Mouse (Mus musculus) stomach, embryonic 16.5 days (tissue): ENCODE results near the gene Stum. TPM values are rescaled to one million over a fixed set of nuclear protein-coding genes. Genes with fewer than 3 reads are reported as not detected.

Experiments used
- ATAC-seq: fragments of 200-750 bp; cut with Nextera tagmentation; 2 replicates; pipeline ENCODE4 v1.8.0; 2017; ENCODE audit warnings: moderate number of reproducible peaks, moderate TSS enrichment; ENCODE audit not compliant: insufficient read depth, low FRiP score
- H3K27ac ChIP-seq: fragments of 300-500 bp; sonication (generic); 2 replicates; pipeline ENCODE4 v1.5.1; 2014; ENCODE audit warnings: low read length
- H3K27me3 ChIP-seq: fragments of 300-500 bp; sonication (generic); 2 replicates; pipeline ENCODE4 v1.6.1; 2014; ENCODE audit warnings: low read length, control low read depth, mixed read lengths; ENCODE audit not compliant: control insufficient read depth, insufficient read depth
- H3K36me3 ChIP-seq: fragments of 300-500 bp; sonication (generic); 2 replicates; pipeline ENCODE4 v1.6.1; 2014; ENCODE audit warnings: low read length; ENCODE audit not compliant: control insufficient read depth, insufficient read depth
- H3K4me1 ChIP-seq: fragments of 300-500 bp; sonication (generic); 2 replicates; pipeline ENCODE4 v1.6.1; 2014; ENCODE audit warnings: low read length, control low read depth, mixed read lengths; ENCODE audit not compliant: control insufficient read depth, insufficient read depth
- H3K4me2 ChIP-seq: fragments of 300-500 bp; sonication (generic); 2 replicates; pipeline ENCODE4 v1.6.1; 2014; ENCODE audit warnings: low read depth, low read length, mixed read lengths
- H3K4me3 ChIP-seq: fragments of 300-500 bp; sonication (generic); replicated peaks from 2 replicates; pipeline ENCODE4 v1.5.1; 2014; ENCODE audit warnings: mild to moderate bottlenecking, low read length
- H3K9ac ChIP-seq: fragments of 300-500 bp; sonication (generic); 2 replicates; pipeline ENCODE4 v1.6.1; 2014; ENCODE audit warnings: low read length
- H3K9me3 ChIP-seq: fragments of 300-500 bp; sonication (generic); replicated peaks from 2 replicates; pipeline ENCODE4 v1.6.1; 2016; ENCODE audit warnings: low read length, control low read depth; ENCODE audit not compliant: control insufficient read depth
- WGBS: fragments of 180-500 bp; shearing (Covaris S2); extraction: QIAGEN DNeasy Blood & Tissue Kit; methylation state at CpG from one replicate; pipeline ENCODE4 v1.1.7; 2014; 5-methylcytosine and 5-hydroxymethylcytosine counted together
- polyA plus RNA-seq: library from polyadenylated mRNA; unstranded; fragments of >200 nt; fragmentation: Nextera tagmentation; extraction: Ambion mirVana; gene quantifications from 2 replicates; pipeline ENCODE4 v1.2.1, GENCODE M21; 2015

Stum gene
- polyA plus RNA-seq, 1 experiment from 2014 or later = 1.5 TPM

DNA sequence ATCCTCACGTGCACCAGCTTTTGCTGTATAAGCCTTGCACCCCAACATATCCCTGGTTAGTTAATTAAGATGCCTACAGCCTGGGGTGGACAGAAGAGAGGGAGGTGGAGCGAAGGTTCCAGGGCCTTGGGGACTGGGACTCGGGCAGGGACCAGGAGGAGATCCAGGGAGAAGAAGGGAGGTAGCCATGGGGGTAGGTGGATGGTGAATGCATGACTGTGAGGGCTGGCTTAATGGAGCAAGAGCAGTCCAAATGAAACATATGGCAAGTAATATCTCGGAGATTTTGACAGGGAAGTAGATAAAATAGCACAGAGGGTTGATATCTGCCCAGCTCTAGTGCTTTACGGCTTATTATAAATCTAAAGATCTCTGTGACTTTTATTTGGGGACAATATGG is 21.6 kb upstream of the Stum start:
- H3K4me3 ChIP-seq = no peak overlapping the region
- no peaks in the 10 kb centered on the region for H3K36me3 ChIP-seq
- no peak overlapping the region for H3K27ac ChIP-seq
- H3K4me1 ChIP-seq = no peaks in the 10 kb centered on the region
- no peak for ATAC-seq
- H3K4me2 ChIP-seq = no peak overlapping the region
- no peaks in the 10 kb centered on the region for H3K27me3 ChIP-seq
- 77% methylated on average over 5 of the region's 5 CpGs for WGBS
- H3K9ac ChIP-seq = no peak overlapping the region
- H3K9me3 ChIP-seq = no peaks in the 10 kb centered on the region

DNA sequence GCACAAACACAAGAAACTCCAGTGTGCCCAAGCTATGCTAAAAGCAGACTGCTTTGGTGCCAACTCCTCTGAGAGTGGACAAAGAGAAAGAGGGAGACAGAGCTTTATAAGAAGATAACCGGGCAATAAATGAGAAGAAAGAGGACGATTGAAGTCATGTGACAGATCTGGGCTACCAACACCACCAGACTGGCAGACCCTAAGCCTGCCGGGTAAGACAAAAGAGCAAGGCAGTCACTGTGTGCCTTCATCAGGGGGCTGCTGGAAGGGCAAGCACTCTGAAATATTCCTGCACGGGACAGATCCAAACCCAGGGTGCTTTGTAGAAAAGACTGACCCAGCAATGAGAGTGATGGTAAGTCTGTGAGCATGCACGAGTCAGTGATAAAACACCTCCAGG is 20.2 kb upstream of the Stum start:
- Histone ChIP-seq H3K9me3 (no peaks in the 10 kb centered on the region), H3K4me2 (no peak overlapping the region), H3K4me3 (no peak overlapping the region), H3K27ac (no peak overlapping the region), H3K4me1 (no peaks in the 10 kb centered on the region), H3K9ac (no peak overlapping the region), H3K27me3 (no peaks in the 10 kb centered on the region), H3K36me3 (no peaks in the 10 kb centered on the region)
- ATAC-seq = no peak
- WGBS = 70% methylated on average over 5 of the region's 5 CpGs

DNA sequence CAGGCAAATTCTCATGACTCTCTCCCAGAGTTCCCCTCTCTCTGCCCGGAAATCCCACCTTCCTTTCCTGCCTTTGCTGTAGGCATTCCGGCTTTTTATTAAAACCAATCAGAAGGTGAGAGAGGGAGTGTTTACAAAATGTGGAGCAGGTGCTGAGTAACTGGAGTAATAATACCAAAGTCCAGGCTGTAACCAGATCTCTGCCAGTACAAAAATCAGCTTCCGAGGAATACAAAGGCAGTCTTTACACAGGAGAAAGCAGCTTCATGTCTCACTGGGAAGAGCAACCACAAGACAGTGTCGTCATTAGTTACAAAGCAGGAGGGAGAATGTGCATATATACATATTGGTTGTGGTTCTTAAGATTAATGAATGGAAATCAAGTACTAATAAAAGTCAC is 19.3 kb upstream of the Stum start:
- no peaks in the 10 kb centered on the region for H3K36me3 ChIP-seq
- 39% methylated on average over 4 of the region's 4 CpGs for WGBS
- no peaks in the 10 kb centered on the region for H3K9me3 ChIP-seq
- ATAC-seq = no peak
- no peak overlapping the region for H3K27ac ChIP-seq
- H3K4me1 ChIP-seq = no peaks in the 10 kb centered on the region
- no peak overlapping the region for H3K9ac ChIP-seq
- no peak overlapping the region for H3K4me2 ChIP-seq
- H3K4me3 ChIP-seq = no peak overlapping the region
- H3K27me3 ChIP-seq = no peaks in the 10 kb centered on the region

DNA sequence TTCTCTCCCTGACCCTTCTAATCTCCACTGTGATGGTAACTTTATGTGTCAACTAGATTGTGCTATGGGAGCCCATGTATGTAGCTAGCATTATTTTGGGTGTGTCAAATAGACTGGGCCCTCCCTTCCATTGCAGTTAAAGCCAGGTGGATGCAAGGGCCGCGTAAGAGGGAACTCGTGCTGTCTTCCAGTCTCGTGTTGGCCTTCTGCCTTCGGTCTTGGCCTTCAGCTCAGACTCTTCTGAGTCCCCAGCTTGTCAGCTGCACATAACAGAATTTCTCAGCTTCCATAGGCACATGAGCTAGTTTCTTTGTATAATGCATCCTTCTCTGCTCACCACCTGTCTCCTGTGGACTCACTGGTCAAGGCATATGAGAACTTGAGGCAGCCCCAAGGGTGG is 17.3 kb upstream of the Stum start:
- Histone ChIP-seq H3K4me3 (no peak overlapping the region), H3K27ac (no peak overlapping the region), H3K9ac (no peak overlapping the region), H3K27me3 (no peaks in the 10 kb centered on the region), H3K4me2 (no peak overlapping the region), H3K36me3 (no peaks in the 10 kb centered on the region), H3K9me3 (no peaks in the 10 kb centered on the region), H3K4me1 (no peaks in the 10 kb centered on the region)
- no peak for ATAC-seq
- 92% methylated on average over 5 of the region's 5 CpGs for WGBS

DNA sequence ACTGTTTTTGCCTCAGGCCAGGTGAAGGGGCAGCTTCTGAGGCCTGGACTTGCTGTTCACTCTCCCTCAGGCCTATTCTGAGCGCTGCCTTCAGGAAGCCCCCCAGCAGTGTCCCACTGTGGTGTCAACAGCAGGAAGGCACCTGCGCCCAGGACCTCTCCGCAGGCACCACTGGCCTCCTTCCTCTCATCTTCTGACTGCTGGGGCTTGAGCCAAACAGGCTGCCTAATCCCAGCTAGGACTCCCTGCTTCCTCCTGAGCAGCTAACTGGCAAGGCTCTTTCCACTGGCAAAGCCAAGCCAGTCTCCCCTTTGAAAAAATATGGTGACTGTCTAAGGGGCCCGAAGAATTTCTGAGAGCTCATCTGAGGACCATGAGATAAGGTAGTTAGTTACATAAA is 16.9 kb upstream of the Stum start:
- Histone ChIP-seq H3K36me3 (no peaks in the 10 kb centered on the region), H3K4me3 (no peak overlapping the region), H3K27ac (no peak overlapping the region), H3K27me3 (no peaks in the 10 kb centered on the region), H3K9ac (no peak overlapping the region), H3K4me1 (no peaks in the 10 kb centered on the region), H3K9me3 (no peaks in the 10 kb centered on the region), H3K4me2 (no peak overlapping the region)
- WGBS = 61% methylated on average over 4 of the region's 4 CpGs
- ATAC-seq = no peak

DNA sequence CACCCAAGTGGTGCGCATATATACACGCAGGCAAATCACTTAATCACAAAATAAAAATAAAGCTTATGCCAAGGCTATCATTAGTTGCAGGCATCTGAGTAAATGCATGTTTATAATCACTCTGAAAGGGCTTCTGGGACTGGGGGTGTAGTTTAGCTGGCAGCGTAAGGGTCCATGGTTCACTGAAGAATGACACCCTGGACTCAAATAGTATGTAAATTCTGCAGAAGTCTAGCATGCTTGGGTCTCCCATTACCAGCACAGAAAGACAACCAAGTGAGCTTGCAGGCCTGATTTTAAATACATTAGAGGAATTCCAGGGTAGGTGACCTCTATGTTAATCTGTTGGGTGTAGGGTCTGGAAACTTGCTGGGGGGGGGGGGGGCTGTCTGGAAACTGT is 16.5 kb upstream of the Stum start:
- Histone ChIP-seq H3K4me3 (no peak overlapping the region), H3K27ac (no peak overlapping the region), H3K27me3 (no peaks in the 10 kb centered on the region), H3K4me2 (no peak overlapping the region), H3K9ac (no peak overlapping the region), H3K4me1 (no peaks in the 10 kb centered on the region), H3K36me3 (no peaks in the 10 kb centered on the region), H3K9me3 (no peaks in the 10 kb centered on the region)
- ATAC-seq = no peak
- WGBS = 83% methylated on average over 3 of the region's 3 CpGs

DNA sequence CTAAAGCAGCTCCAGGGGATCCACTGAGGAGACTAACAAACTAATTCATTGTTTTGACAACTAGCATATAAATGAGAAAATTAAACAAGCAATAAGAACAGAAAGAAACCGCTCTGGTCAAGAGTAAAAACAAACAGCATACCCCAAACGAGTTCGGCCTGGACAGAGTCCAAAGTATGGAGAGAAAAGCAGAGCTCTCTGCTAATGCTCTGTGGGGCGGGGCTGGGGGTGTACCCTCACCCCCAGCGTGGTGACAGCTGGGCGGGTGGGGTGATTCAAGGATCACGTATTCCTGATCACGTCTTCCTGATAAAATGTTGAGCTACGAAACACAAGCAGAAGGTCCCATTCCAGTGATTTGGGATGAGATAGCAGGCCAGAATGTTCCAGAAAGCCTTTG is 9.5 kb upstream of the Stum start:
- H3K9me3 ChIP-seq = no peaks in the 10 kb centered on the region
- ATAC-seq = peak; percentile 47; the same call in 1 of the 2 replicates
- WGBS = 28% methylated on average over 9 of the region's 9 CpGs
- H3K27ac ChIP-seq = no peak overlapping the region
- no peak overlapping the region for H3K4me3 ChIP-seq
- 0 out of 2 replicates have a peak, but pooled peaks cover 9% of the 10 kb centered on the region for H3K4me1 ChIP-seq
- H3K9ac ChIP-seq = no peak overlapping the region
- peak overlapping the region; percentile 11 for H3K4me2 ChIP-seq
- H3K27me3 ChIP-seq = no peaks in the 10 kb centered on the region
- H3K36me3 ChIP-seq = no peaks in the 10 kb centered on the region

DNA sequence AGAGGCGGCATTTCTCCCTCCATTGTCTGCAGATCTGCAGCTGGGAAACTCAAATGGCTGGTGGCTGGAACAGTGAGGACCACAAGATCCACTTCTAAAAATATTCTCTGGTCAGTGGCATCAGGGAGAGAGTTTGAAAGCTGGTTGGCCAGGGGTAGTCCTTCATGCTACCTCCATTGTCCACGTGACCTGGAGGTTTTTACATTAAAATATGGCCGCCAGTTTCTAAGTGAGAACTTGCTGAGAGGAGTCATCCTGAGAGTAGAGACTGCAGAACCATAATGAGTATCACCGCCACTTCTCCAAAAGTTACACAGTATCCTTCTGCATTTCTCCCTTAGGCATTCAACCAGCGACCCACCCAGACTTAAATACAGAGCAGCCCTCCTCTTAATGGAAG is 2.0 kb upstream of the Stum start:
- no peak overlapping the region for H3K27ac ChIP-seq
- H3K4me2 ChIP-seq = no peak overlapping the region
- ATAC-seq = no peak
- H3K27me3 ChIP-seq = peaks cover 30% of the 10 kb centered on the region
- 87% methylated on average over 5 of the region's 5 CpGs for WGBS
- H3K36me3 ChIP-seq = no peaks in the 10 kb centered on the region
- no peaks in the 10 kb centered on the region for H3K9me3 ChIP-seq
- H3K4me1 ChIP-seq = peaks cover 13% of the 10 kb centered on the region
- H3K9ac ChIP-seq = no peak overlapping the region
- H3K4me3 ChIP-seq = no peak overlapping the region

DNA sequence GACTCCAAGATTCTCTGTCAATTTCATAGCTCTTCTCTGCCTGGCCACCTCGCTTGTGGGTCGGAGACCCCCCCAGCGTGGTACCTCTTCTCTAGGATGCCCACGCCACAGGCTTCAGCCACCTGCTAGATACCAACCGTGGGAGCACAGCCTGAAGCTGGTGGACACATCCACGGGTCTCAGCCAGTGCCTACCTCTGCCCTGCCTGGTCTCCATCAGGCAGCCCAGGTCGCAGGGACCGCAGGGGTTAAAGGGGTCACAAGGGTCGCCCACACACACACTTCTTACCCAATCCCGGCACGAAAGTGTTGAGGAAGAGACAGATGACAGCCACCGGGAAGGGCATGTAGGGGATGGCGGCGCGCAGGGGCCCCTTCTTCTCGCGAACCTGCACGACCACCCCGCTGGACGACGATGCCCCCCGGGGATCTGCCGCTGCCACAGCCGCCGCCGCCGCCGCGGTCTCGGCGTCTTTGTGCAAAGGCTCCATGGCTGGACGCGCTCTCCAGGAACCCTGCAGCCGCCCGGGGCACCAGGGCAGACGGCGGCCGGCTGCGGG is 385 bp downstream of the Stum start:
- Histone ChIP-seq H3K9ac (peak overlapping the region; percentile 65), H3K27ac (no peak overlapping the region), H3K36me3 (no peaks in the 10 kb centered on the region), H3K9me3 (no peaks in the 10 kb centered on the region), H3K4me1 (peaks cover 13% of the 10 kb centered on the region), H3K4me3 (peak overlapping the region; percentile 51), H3K4me2 (peak overlapping the region; percentile 76), H3K27me3 (peaks cover 30% of the 10 kb centered on the region)
- ATAC-seq = no peak
- 8% methylated on average over 24 of the region's 39 CpGs for WGBS
